Comparison of ENCODE assay signal across 25 mouse cellular contexts in genomic region chr1:119731166-119731565, GRCm38 (mm10).
"Had no signal": no experiment of that assay in that cellular context is flagged by ENCODE, and none has a peak within 500 bp of the region (broad histone marks: within the 10 kb centered on the region; RNA-seq: fewer than 3 reads in every experiment).

No protein-coding gene starts in this region.

- ATAC-seq: hindbrain, embryonic 16.5 days; inflammation-experienced regulatory T-cells, adult 6 months; intestine, embryonic 15.5 days; intestine, postnatal 0 days; liver, embryonic 12.5 days had no signal

- H3K4me1 ChIP-seq: heart, embryonic 10.5 days; heart, embryonic 12.5 days; hindbrain, embryonic 10.5 days; hindbrain, embryonic 12.5 days; intestine, embryonic 15.5 days; limb, embryonic 10.5 days; limb, embryonic 12.5 days; liver, embryonic 12.5 days had no signal

- H3K36me3 ChIP-seq: hindbrain, embryonic 12.5 days; intestine, embryonic 15.5 days; liver, embryonic 12.5 days had no signal

- H3K27ac ChIP-seq: gastrocnemius, adult 2 months; heart, embryonic 10.5 days; hindbrain, embryonic 10.5 days; hindbrain, embryonic 12.5 days; hindbrain, embryonic 14.5 days; intestine, embryonic 15.5 days; kidney, postnatal 0 days; layer of hippocampus, adult 2 months; left cerebral cortex, adult 2 months; limb, embryonic 10.5 days; limb, embryonic 12.5 days; liver, embryonic 12.5 days; liver, embryonic 14.5 days had no signal

- H3K4me2 ChIP-seq: heart, embryonic 12.5 days; hindbrain, embryonic 12.5 days; hindbrain, embryonic 14.5 days; intestine, embryonic 15.5 days; limb, embryonic 12.5 days; liver, embryonic 12.5 days had no signal

- H3K9me3 ChIP-seq: heart, embryonic 10.5 days; heart, embryonic 12.5 days; hindbrain, embryonic 10.5 days; hindbrain, embryonic 12.5 days; intestine, embryonic 15.5 days; limb, embryonic 10.5 days; limb, embryonic 12.5 days; liver, embryonic 12.5 days had no signal

- DNase-seq: gastrocnemius, adult 2 months; gastrocnemius, postnatal 10 days; gastrocnemius, postnatal 25 days; heart, adult 18-20 months; heart, postnatal 10 days; heart, postnatal 4 days; kidney, adult 18-20 months; kidney, postnatal 25 days; liver had no signal

- H3K9ac ChIP-seq: heart, embryonic 12.5 days; hindbrain, embryonic 12.5 days; hindbrain, embryonic 14.5 days; intestine, embryonic 15.5 days; limb, embryonic 12.5 days; liver, embryonic 12.5 days; liver, embryonic 14.5 days had no signal

- H3K27me3 ChIP-seq: heart, embryonic 12.5 days; hindbrain, embryonic 12.5 days; intestine, embryonic 15.5 days; limb, embryonic 12.5 days; liver, embryonic 12.5 days had no signal

- H3K4me3 ChIP-seq: gastrocnemius, adult 2 months; heart, embryonic 10.5 days; heart, embryonic 12.5 days; hindbrain, embryonic 10.5 days; hindbrain, embryonic 12.5 days; intestine, embryonic 15.5 days; layer of hippocampus, adult 2 months; left cerebral cortex, adult 2 months; limb, embryonic 10.5 days; limb, embryonic 12.5 days; liver, embryonic 12.5 days had no signal
